Mouse (Mus musculus) heart, adult 9 months (tissue): ENCODE results near the gene Trim62.
A peak's percentile ranks its signal among the peaks of the same experiment; 100 is the strongest.

Experiments
- DNase-seq, 2 experiments: peaks; one replicate each; pipeline ENCODE4 v3.0.0; 2022; ENCODE audit warnings: low spot score in 2 of 2

Gene Trim62

GRCm38 (mm10) chr4:128883379-128883781 lies at the start of gene Trim62:
Gene Trim62 (plus strand): TSS chr4:128883580.
- peak; percentile 76 to 80 for DNase-seq

- no peak for DNase-seq
Measured at GRCm38 (mm10) chr4:128838202-128838601, 45.2 kb upstream of the Trim62 start.

GRCm38 (mm10) chr4:128839811-128840738 lies 43.3 kb upstream of the Trim62 start:
- peak; percentile 43 to 61 for DNase-seq

- DNase-seq = no peak
Measured at GRCm38 (mm10) chr4:128841259-128841658, 42.1 kb upstream of the Trim62 start.

- no peak for DNase-seq
Measured at GRCm38 (mm10) chr4:128844566-128844965, 38.8 kb upstream of the Trim62 start.

GRCm38 (mm10) chr4:128845367-128845973 lies 37.9 kb upstream of the Trim62 start:
- DNase-seq = no peak

GRCm38 (mm10) chr4:128848961-128849360 lies 34.4 kb upstream of the Trim62 start:
- no peak for DNase-seq

- DNase-seq = no peak
Measured at GRCm38 (mm10) chr4:128849686-128850085, 33.7 kb upstream of the Trim62 start.

GRCm38 (mm10) chr4:128852266-128852887 lies 31.0 kb upstream of the Trim62 start:
- DNase-seq = no peak

- DNase-seq = no peak
Measured at GRCm38 (mm10) chr4:128853117-128853516, 30.3 kb upstream of the Trim62 start.

- peak; percentile 15 to 30 for DNase-seq
Measured at GRCm38 (mm10) chr4:128855613-128856040, 27.8 kb upstream of the Trim62 start.

- no peak for DNase-seq
Measured at GRCm38 (mm10) chr4:128857212-128857611, 26.2 kb upstream of the Trim62 start.

- peak; percentile 17 to 49 for DNase-seq
Measured at GRCm38 (mm10) chr4:128858226-128858625, 25.2 kb upstream of the Trim62 start.

- DNase-seq = no peak
Measured at GRCm38 (mm10) chr4:128858878-128859277, 24.5 kb upstream of the Trim62 start.

- no peak for DNase-seq
Measured at GRCm38 (mm10) chr4:128872992-128873391, 10.4 kb upstream of the Trim62 start.

- DNase-seq = no peak
Measured at GRCm38 (mm10) chr4:128874062-128874461, 9.3 kb upstream of the Trim62 start.

GRCm38 (mm10) chr4:128875439-128875838 lies 7.9 kb upstream of the Trim62 start:
- DNase-seq = no peak

GRCm38 (mm10) chr4:128877520-128877919 lies 5.9 kb upstream of the Trim62 start:
- no peak for DNase-seq

GRCm38 (mm10) chr4:128878901-128879491 lies 4.4 kb upstream of the Trim62 start:
- DNase-seq = no peak

- peak; percentile 19 to 30 for DNase-seq
Measured at GRCm38 (mm10) chr4:128883801-128884710, 676 bp downstream of the Trim62 start.

GRCm38 (mm10) chr4:128884711-128885095 lies 1.3 kb downstream of the Trim62 start:
- DNase-seq = no peak
